Mouse (Mus musculus) ES-E14 (cell line): ENCODE measurements around the gene Rpl4. TPM values are rescaled to one million over a fixed set of nuclear protein-coding genes. Genes with fewer than 3 reads are reported as not detected.
"Not testable (repeated sequence)": the region's sequence is repeated elsewhere in the genome, so short reads cannot be mapped to it uniquely, and the experiment has no call there.

Experiments used
- DNase-seq: peaks from one replicate; pipeline ENCODE4 v3.0.0-alpha.2; 2013; ENCODE audit warnings: low read depth, low spot score
- H3K27ac ChIP-seq: 2 replicates; pipeline ENCODE4 v1.5.1; 2012; ENCODE audit warnings: low read depth, mild to moderate bottlenecking, low read length, moderate library complexity, mixed read lengths; ENCODE audit not compliant: poor library complexity, insufficient read depth, severe bottlenecking
- H3K36me3 ChIP-seq: 2 replicates; pipeline ENCODE4 v1.6.1; 2012; ENCODE audit warnings: mild to moderate bottlenecking, low read length, moderate library complexity, mixed read lengths; ENCODE audit not compliant: control insufficient read depth, poor library complexity, insufficient read depth, severe bottlenecking
- H3K4me1 ChIP-seq, 2 experiments: fragments of 150-350 bp in 1 of 2; sonication (generic) in 1 of 2; 2 replicates each; pipeline ENCODE4 v1.6.1; 2012; ENCODE audit warnings: low read length in 2 of 2, mild to moderate bottlenecking in 1 of 2, mixed read lengths in 1 of 2; ENCODE audit not compliant: control insufficient read depth in 2 of 2, insufficient read depth in 2 of 2, poor library complexity in 1 of 2
- H3K4me3 ChIP-seq, 2 experiments: fragments of 150-350 bp in 1 of 2; sonication (generic) in 1 of 2; 2 replicates each; pipeline ENCODE4 v1.5.1; 2012; ENCODE audit warnings: low read length in 2 of 2, low read depth in 1 of 2, mild to moderate bottlenecking in 1 of 2, mixed read lengths in 1 of 2; ENCODE audit not compliant: insufficient read depth in 1 of 2, poor library complexity in 1 of 2, severe bottlenecking in 1 of 2
- H3K9ac ChIP-seq: 2 replicates; pipeline ENCODE4 v1.6.1; 2012; ENCODE audit warnings: low read depth, mild to moderate bottlenecking, low read length, mixed read lengths; ENCODE audit not compliant: poor library complexity, insufficient read depth, severe bottlenecking
- H3K9me3 ChIP-seq: fragments of 150-350 bp; sonication (generic); 2 replicates; pipeline ENCODE4 v1.6.1; 2012; ENCODE audit warnings: low read depth, mild to moderate bottlenecking, low read length; ENCODE audit not compliant: control insufficient read depth, insufficient read depth
- CHD2 ChIP-seq: IDR thresholded peaks from 2 replicates; pipeline ENCODE4 v1.6.1; 2014; ENCODE audit warnings: mild to moderate bottlenecking, low read depth, low read length, inconsistent platforms
- HCFC1 ChIP-seq: IDR thresholded peaks from 2 replicates; pipeline ENCODE4 v1.6.1; 2012; ENCODE audit warnings: low read length, inconsistent platforms, borderline replicate concordance; ENCODE audit not compliant: insufficient read depth
- MAFK ChIP-seq: IDR thresholded peaks from 2 replicates; pipeline ENCODE4 v1.6.1; 2014; ENCODE audit warnings: mild to moderate bottlenecking, low read depth, low read length, inconsistent platforms; ENCODE audit not compliant: insufficient read depth
- ZC3H11A ChIP-seq: IDR thresholded peaks from 2 replicates; pipeline ENCODE4 v1.6.1; 2012; ENCODE audit warnings: low read depth, mild to moderate bottlenecking, inconsistent platforms, low read length, borderline replicate concordance
- ZNF384 ChIP-seq: IDR thresholded peaks from 2 replicates; pipeline ENCODE4 v1.6.1; 2012; ENCODE audit warnings: low read depth, low read length, inconsistent platforms
- in situ Hi-C, 2 experiments: fragments of 600-800 bp; cut with MboI; formaldehyde crosslinking; loops; one replicate each; pipeline ENCODE4 v1.15.1; 2025; ENCODE audit warnings: low sequenced_read_pairs in 2 of 2, inconsistent platforms in 1 of 2; ENCODE audit not compliant: unreplicated experiment in 2 of 2
- total RNA-seq: library from RNA; depleted of rRNA; stranded (reverse); fragments of 300-350 nt; gene quantifications from 2 replicates; pipeline ENCODE4 v1.2.3, GENCODE M21; 2012

The Rpl4 gene
- total RNA-seq, 1 experiment: 1,343 TPM

- Histone ChIP-seq H3K4me1 (no peaks in the 10 kb centered on the region; a peak in 1 of 4 replicates), H3K9me3 (no peaks in the 10 kb centered on the region), H3K36me3 (peaks cover 30% of the 10 kb centered on the region), H3K4me3 (no peak overlapping the region), H3K9ac (0 out of 2 replicates have a peak overlapping the region, but pooled peaks have one; percentile 5), H3K27ac (no peak overlapping the region; the same call in 1 of the 2 replicates)
- no peak for DNase-seq
- in situ Hi-C loops: no loop called here
- TF ChIP-seq MAFK (no peak), ZC3H11A (no peak), HCFC1 (no peak), ZNF384 (no peak), CHD2 (no peak)
Measured at GRCm38 (mm10) chr9:64139879-64140278, 33.3 kb upstream of the Rpl4 start.

DNA sequence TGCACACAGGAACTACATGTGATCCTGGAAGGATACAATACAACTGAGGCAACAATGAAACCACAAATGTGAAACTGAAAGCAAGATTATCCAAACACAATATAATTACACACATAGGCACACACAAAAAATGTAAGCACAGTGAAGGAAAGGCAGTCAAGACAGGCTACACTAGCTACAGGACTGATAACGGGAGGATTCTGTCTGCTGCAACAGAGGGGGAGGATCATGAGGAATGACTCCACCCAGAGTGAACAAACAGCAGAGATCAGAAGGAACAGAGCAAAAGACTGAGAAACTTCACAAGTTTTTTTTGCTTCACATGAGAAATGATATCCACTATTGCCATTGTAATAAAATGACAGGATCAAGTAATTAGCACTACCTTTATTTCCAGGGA, 16.5 kb upstream of the Rpl4 start:
- no peak for DNase-seq
- Histone ChIP-seq H3K9ac (no peak overlapping the region), H3K4me1 (no peaks in the 10 kb centered on the region), H3K27ac (no peak overlapping the region), H3K4me3 (no peak overlapping the region), H3K36me3 (peaks cover 35% of the 10 kb centered on the region), H3K9me3 (no peaks in the 10 kb centered on the region)
- TF ChIP-seq CHD2 (no peak), MAFK (no peak), ZNF384 (no peak), ZC3H11A (no peak), HCFC1 (no peak)
- in situ Hi-C loops: no loop called here

DNA sequence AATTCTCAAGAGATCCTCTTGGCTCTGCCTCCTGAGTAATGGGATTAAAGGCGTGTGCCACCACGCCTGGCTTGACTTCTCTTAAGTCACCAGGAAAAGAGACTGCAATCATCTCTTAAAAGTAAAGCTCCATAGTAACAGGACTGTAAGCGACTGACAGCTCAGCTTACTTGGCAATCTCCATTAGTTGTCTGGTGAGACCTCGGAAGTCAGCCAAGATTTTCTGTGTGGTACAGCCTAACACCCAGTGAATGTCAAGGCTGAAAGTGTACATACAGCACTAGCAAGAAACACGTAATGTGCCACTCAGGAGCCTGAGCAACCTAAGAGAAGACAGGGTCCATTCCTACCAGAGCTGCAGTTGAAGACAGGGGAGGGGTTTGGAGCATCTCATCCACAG, 12.7 kb upstream of the Rpl4 start:
- H3K9ac ChIP-seq: no peak overlapping the region
- TF ChIP-seq HCFC1 (no peak), ZC3H11A (no peak), MAFK (no peak), ZNF384 (no peak), CHD2 (no peak)
- no peak for DNase-seq
- H3K9me3 ChIP-seq: no peaks in the 10 kb centered on the region
- H3K4me3 ChIP-seq: no peak overlapping the region
- no peak overlapping the region for H3K27ac ChIP-seq
- no peaks in the 10 kb centered on the region for H3K4me1 ChIP-seq
- H3K36me3 ChIP-seq: peaks cover 36% of the 10 kb centered on the region
- in situ Hi-C loops: no loop called here

DNA sequence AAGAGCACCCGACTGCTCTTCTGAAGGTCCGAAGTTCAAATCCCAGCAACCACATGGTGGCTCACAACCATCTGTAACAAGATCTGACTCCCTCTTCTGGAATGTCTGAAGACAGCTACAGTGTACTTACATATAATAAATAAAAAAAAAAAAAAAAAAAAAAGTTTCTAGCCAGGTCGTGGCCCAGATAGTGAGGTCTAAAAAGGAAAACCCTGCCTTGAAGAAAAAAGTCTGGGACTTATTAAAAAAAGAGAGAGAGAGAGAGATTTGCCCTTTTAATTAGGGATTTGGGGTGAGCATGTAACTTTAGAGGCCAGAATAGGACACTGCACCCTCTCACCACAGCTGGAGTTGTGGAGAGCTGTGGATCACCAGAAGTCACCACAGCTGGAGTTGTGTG, 3.2 kb upstream of the Rpl4 start:
- H3K36me3 ChIP-seq, H3K9ac ChIP-seq, H3K9me3 ChIP-seq, H3K4me3 ChIP-seq, H3K4me1 ChIP-seq, in situ Hi-C loops, H3K27ac ChIP-seq, DNase-seq: not testable (repeated sequence)

GRCm38 (mm10) chr9:64172145-64172815, 895 bp upstream of the Rpl4 start:
- Histone ChIP-seq H3K36me3 (peaks cover 30% of the 10 kb centered on the region), H3K9ac (peak overlapping the region; percentile 97), H3K4me3 (peak overlapping the region; percentile 83 to 93), H3K4me1 (peaks cover 0 to 2% of the 10 kb centered on the region in 2 experiments; a peak in 2 of 4 replicates), H3K9me3 (no peaks in the 10 kb centered on the region), H3K27ac (peak overlapping the region; percentile 83)
- in situ Hi-C loops: no loop called here
- DNase-seq: no peak
- no peak for TF ChIP-seq ZNF384
- TF ChIP-seq HCFC1: no peak
- TF ChIP-seq ZC3H11A: no peak
- no peak for TF ChIP-seq CHD2
- TF ChIP-seq MAFK: no peak
